Mouse (Mus musculus) hindbrain, embryonic 11.5 days (tissue): ENCODE data around the gene Cavin4. TPM values are rescaled to one million over a fixed set of nuclear protein-coding genes. Genes with fewer than 3 reads are reported as not detected.

Experiments
- ATAC-seq: fragments of 200-750 bp; cut with Nextera tagmentation; 2 replicates; pipeline ENCODE4 v1.8.0; 2017; ENCODE audit warnings: mild to moderate bottlenecking, moderate TSS enrichment, moderate library complexity; ENCODE audit not compliant: low FRiP score
- DNase-seq: peaks from one replicate; pipeline ENCODE4 v3.0.0-alpha.2; 2015; ENCODE audit warnings: low spot score
- H3K27ac ChIP-seq: fragments of 300-500 bp; sonication (generic); 2 replicates; pipeline ENCODE4 v1.5.1; 2014; ENCODE audit warnings: mild to moderate bottlenecking, low read depth, low read length
- H3K27me3 ChIP-seq: fragments of 300-500 bp; sonication (generic); 2 replicates; pipeline ENCODE4 v1.6.1; 2014; ENCODE audit warnings: mild to moderate bottlenecking, low read length, moderate library complexity, mixed read lengths; ENCODE audit not compliant: control insufficient read depth, insufficient read depth
- H3K36me3 ChIP-seq: fragments of 300-500 bp; sonication (generic); 2 replicates; pipeline ENCODE4 v1.6.1; 2014; ENCODE audit warnings: mild to moderate bottlenecking, low read length, moderate library complexity, mixed read lengths; ENCODE audit not compliant: control insufficient read depth, insufficient read depth
- H3K4me1 ChIP-seq: fragments of 300-500 bp; sonication (generic); replicated peaks from 2 replicates; pipeline ENCODE4 v1.6.1; 2014; ENCODE audit warnings: low read length, mixed read lengths; ENCODE audit not compliant: control insufficient read depth, insufficient read depth
- H3K4me2 ChIP-seq: fragments of 300-500 bp; sonication (generic); replicated peaks from 2 replicates; pipeline ENCODE4 v1.6.1; 2014; ENCODE audit warnings: mild to moderate bottlenecking, low read depth, low read length
- H3K4me3 ChIP-seq: fragments of 300-500 bp; sonication (generic); 2 replicates; pipeline ENCODE4 v1.5.1; 2014; ENCODE audit warnings: low read depth, low read length
- H3K9ac ChIP-seq: fragments of 300-500 bp; sonication (generic); 2 replicates; pipeline ENCODE4 v1.6.1; 2014; ENCODE audit warnings: low read depth, low read length
- H3K9me3 ChIP-seq: fragments of 300-500 bp; sonication (generic); 2 replicates; pipeline ENCODE4 v1.6.1; 2016; ENCODE audit warnings: low read length; ENCODE audit not compliant: control insufficient read depth
- WGBS: fragments of 180-500 bp; shearing (Covaris S2); extraction: QIAGEN DNeasy Blood & Tissue Kit; methylation state at CpG from one replicate; pipeline ENCODE4 v1.1.7; 2014; 5-methylcytosine and 5-hydroxymethylcytosine counted together
- polyA plus RNA-seq: library from polyadenylated mRNA; unstranded; fragments of >200 nt; fragmentation: Nextera tagmentation; extraction: Ambion mirVana; gene quantifications from 2 replicates; pipeline ENCODE4 v1.2.1, GENCODE M21; 2014

The Cavin4 gene
- 2.1 and 3.8 TPM in 2 replicates for polyA plus RNA-seq

GRCm38 (mm10) chr4:48663271-48663670, at the start of gene Cavin4:
TSS of gene Cavin4 (plus strand) at chr4:48663514.
- Histone ChIP-seq H3K9ac (no peak within 1 kb of the TSS), H3K4me1 (no peaks in the 10 kb centered on the region), H3K4me2 (no peak within 1 kb of the TSS), H3K27ac (no peak within 1 kb of the TSS), H3K4me3 (no peak within 1 kb of the TSS), H3K27me3 (no peaks in the 10 kb centered on the region), H3K9me3 (no peaks in the 10 kb centered on the region), H3K36me3 (peaks cover 11% of the 10 kb centered on the region)
- whole genome bisulfite sequencing = 94% methylated on average over 10 of the region's 10 CpGs
- no peak for ATAC-seq
- no peak for DNase-seq

- DNase-seq = no peak
- peaks cover 7% of the 10 kb centered on the region; the same call in 1 of the 2 replicates for H3K36me3 ChIP-seq
- WGBS = 96% methylated on average over 4 of the region's 4 CpGs
- no peak for ATAC-seq
- no peaks in the 10 kb centered on the region for H3K9me3 ChIP-seq
- no peak overlapping the region for H3K4me3 ChIP-seq
- H3K4me2 ChIP-seq = no peak overlapping the region
- H3K4me1 ChIP-seq = no peaks in the 10 kb centered on the region
- no peak overlapping the region for H3K27ac ChIP-seq
- no peaks in the 10 kb centered on the region for H3K27me3 ChIP-seq
- no peak overlapping the region for H3K9ac ChIP-seq
These were observed 47.8 kb upstream of the Cavin4 start for GRCm38 (mm10) chr4:48615483-48615882.

DNA sequence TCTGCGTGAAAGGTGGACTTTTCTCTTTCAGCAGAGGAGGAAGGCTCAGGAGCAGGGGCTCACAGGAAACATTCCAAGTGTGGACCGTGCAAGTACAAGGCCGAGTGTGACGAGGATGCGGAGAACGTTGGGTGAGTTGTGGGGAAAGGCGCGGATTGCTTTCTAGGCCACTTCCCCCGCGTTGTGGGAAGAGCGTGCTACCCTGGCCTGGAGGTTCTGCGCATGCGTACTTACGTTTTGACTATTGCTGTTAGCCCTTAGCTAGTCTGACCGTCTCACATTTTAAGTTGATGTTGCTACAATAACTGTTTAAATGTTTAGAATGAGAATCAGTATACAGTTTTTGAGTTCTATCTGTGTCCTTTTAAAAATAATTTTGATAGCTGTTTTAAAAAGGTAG, 46.1 kb upstream of the Cavin4 start:
- ATAC-seq (no peak), DNase-seq (no peak)
- 96% methylated on average over 15 of the region's 15 CpGs for WGBS
- Histone ChIP-seq H3K4me2 (no peak overlapping the region), H3K4me1 (no peaks in the 10 kb centered on the region), H3K4me3 (no peak overlapping the region), H3K9me3 (no peaks in the 10 kb centered on the region), H3K9ac (no peak overlapping the region), H3K27me3 (no peaks in the 10 kb centered on the region), H3K27ac (no peak overlapping the region), H3K36me3 (peaks cover 7% of the 10 kb centered on the region; the same call in 1 of the 2 replicates)

DNA sequence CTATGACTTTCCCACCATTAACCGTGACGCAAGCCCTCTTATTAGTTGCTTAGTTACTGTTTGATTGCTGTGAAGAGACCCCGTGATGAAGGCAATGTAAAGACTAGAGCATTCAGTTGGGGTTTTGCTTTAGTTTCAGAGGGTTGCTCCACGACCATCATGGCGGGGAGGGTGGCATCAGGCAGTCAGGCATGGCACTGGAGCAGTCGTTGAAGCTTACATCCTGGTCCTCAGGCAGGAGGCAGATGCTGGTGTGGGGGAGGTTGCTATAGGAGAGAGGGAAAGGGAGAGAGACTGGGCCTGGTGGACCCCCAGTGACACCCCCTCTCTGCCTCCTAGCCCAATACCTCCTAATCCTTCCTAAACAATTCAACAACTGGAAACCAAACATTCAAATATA, 43.2 kb upstream of the Cavin4 start:
- no peaks in the 10 kb centered on the region for H3K27me3 ChIP-seq
- H3K27ac ChIP-seq = no peak overlapping the region
- H3K9ac ChIP-seq = no peak overlapping the region
- H3K9me3 ChIP-seq = no peaks in the 10 kb centered on the region
- ATAC-seq (no peak), DNase-seq (no peak)
- H3K4me1 ChIP-seq = no peaks in the 10 kb centered on the region
- 93% methylated on average over 6 of the region's 6 CpGs for WGBS
- peaks cover 9% of the 10 kb centered on the region; the same call in 1 of the 2 replicates for H3K36me3 ChIP-seq
- H3K4me2 ChIP-seq = no peak overlapping the region
- H3K4me3 ChIP-seq = no peak overlapping the region

DNA sequence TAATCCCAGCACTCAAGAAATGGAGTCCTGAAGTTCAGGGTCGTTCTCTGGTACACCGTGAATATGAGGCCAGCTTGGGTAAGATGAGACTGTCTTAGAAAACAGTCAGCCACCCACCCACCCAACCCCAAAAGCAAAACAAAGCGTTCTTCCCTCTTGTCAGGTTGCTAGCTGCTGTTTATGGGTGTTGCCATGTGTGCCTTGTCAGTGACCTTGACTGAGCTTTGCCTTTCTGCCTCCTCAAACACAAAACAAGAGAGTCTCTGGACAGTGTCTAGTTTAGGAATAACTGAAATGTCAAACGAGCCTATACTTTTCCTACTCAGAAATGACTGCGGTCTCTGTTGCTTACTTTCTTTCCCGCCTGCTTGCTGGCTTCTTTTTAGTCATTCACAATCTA, 41.1 kb upstream of the Cavin4 start:
- no peak overlapping the region for H3K27ac ChIP-seq
- DNase-seq (no peak), ATAC-seq (no peak)
- H3K36me3 ChIP-seq = peaks cover 6% of the 10 kb centered on the region; the same call in 1 of the 2 replicates
- H3K4me3 ChIP-seq = no peak overlapping the region
- H3K9me3 ChIP-seq = no peaks in the 10 kb centered on the region
- WGBS = 91% methylated on average over 6 of the region's 6 CpGs
- no peak overlapping the region for H3K9ac ChIP-seq
- H3K27me3 ChIP-seq = no peaks in the 10 kb centered on the region
- no peak overlapping the region for H3K4me2 ChIP-seq
- no peaks in the 10 kb centered on the region for H3K4me1 ChIP-seq

DNA sequence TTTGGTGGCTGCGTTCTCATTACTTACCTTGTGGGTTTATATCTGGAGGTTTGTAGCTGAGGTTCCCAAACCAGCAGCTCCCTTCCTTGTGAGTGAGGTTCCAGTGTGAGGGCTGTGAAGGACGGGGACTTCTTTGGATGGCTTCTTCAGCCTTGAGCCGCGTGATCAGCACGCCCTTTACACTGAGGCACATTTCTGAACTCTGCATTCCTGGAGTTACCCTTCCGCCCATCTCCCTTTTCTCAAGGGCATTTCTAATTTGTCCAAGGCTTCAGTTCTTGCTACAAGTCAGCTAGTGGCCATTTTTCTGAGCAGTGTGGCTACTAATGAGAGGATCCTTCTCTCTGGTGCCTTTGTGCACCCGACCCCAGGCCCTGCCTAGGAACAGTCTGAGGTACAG, 40.4 kb upstream of the Cavin4 start:
- H3K4me2 ChIP-seq = no peak overlapping the region
- H3K4me1 ChIP-seq = no peaks in the 10 kb centered on the region
- ATAC-seq = no peak
- no peak overlapping the region for H3K27ac ChIP-seq
- no peak overlapping the region for H3K9ac ChIP-seq
- H3K36me3 ChIP-seq = peaks cover 10% of the 10 kb centered on the region; the same call in 1 of the 2 replicates
- DNase-seq = no peak
- WGBS = 97% methylated on average over 7 of the region's 7 CpGs
- no peaks in the 10 kb centered on the region for H3K9me3 ChIP-seq
- H3K27me3 ChIP-seq = no peaks in the 10 kb centered on the region
- H3K4me3 ChIP-seq = no peak overlapping the region

DNA sequence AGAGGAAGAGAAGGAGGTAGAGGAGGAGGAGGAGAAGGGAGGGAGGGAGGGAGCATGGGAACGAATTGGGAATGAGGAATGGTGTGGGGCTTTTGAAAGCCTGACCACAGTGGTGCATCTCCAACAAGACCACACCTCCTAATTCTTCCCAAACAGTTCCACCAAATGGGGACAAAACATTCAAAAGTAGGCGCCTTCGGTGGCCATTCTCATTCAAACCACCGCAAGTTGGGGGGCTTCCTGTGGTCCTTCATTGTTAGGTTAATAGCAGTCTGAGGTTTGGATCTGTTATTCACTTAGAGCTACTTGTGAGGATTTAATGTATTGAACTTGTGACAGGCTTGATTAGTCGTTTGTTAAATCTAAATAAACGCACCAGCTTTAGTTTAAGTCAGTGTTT, 38.4 kb upstream of the Cavin4 start:
- H3K27me3 ChIP-seq = no peaks in the 10 kb centered on the region
- H3K27ac ChIP-seq = no peak overlapping the region
- no peak for DNase-seq
- H3K36me3 ChIP-seq = peaks cover 11% of the 10 kb centered on the region; the same call in 1 of the 2 replicates
- H3K9me3 ChIP-seq = no peaks in the 10 kb centered on the region
- 79% methylated on average over 6 of the region's 6 CpGs for WGBS
- H3K4me3 ChIP-seq = no peak overlapping the region
- H3K4me2 ChIP-seq = no peak overlapping the region
- H3K4me1 ChIP-seq = no peaks in the 10 kb centered on the region
- no peak for ATAC-seq
- H3K9ac ChIP-seq = no peak overlapping the region

- ATAC-seq = no peak
- no peaks in the 10 kb centered on the region for H3K9me3 ChIP-seq
- 90% methylated on average over 9 of the region's 9 CpGs for WGBS
- H3K27ac ChIP-seq = no peak overlapping the region
- no peak overlapping the region for H3K9ac ChIP-seq
- H3K4me2 ChIP-seq = no peak overlapping the region
- H3K27me3 ChIP-seq = no peaks in the 10 kb centered on the region
- H3K4me3 ChIP-seq = no peak overlapping the region
- DNase-seq = no peak
- H3K36me3 ChIP-seq = peaks cover 11% of the 10 kb centered on the region; the same call in 1 of the 2 replicates
- H3K4me1 ChIP-seq = no peaks in the 10 kb centered on the region
These were observed 37.5 kb upstream of the Cavin4 start for GRCm38 (mm10) chr4:48625836-48626235.

GRCm38 (mm10) chr4:48629445-48629844, 33.9 kb upstream of the Cavin4 start:
- Histone ChIP-seq H3K27ac (no peak overlapping the region), H3K9ac (no peak overlapping the region), H3K9me3 (no peaks in the 10 kb centered on the region), H3K4me2 (no peak overlapping the region), H3K4me1 (no peaks in the 10 kb centered on the region), H3K4me3 (no peak overlapping the region), H3K36me3 (peaks cover 9% of the 10 kb centered on the region; the same call in 1 of the 2 replicates), H3K27me3 (no peaks in the 10 kb centered on the region)
- no peak for DNase-seq
- ATAC-seq = no peak
- 95% methylated on average over 13 of the region's 13 CpGs for WGBS
